Mouse (Mus musculus) liver, embryonic 16.5 days (tissue): ENCODE data around the gene Lrrc31. TPM values are rescaled to one million over a fixed set of nuclear protein-coding genes. Genes with fewer than 3 reads are reported as not detected.

Experiments used
- ATAC-seq: fragments of 200-750 bp; cut with Nextera tagmentation; 2 replicates; pipeline ENCODE4 v1.8.0; 2017; ENCODE audit warnings: low read depth, mild to moderate bottlenecking, moderate number of reproducible peaks, moderate library complexity
- H3K27ac ChIP-seq: fragments of 300-500 bp; sonication (generic); 2 replicates; pipeline ENCODE4 v1.5.1; 2014; ENCODE audit warnings: mild to moderate bottlenecking, low read length
- H3K27me3 ChIP-seq: fragments of 300-500 bp; sonication (generic); 2 replicates; pipeline ENCODE4 v1.6.1; 2014; ENCODE audit warnings: low read depth, low read length, mixed read lengths; ENCODE audit not compliant: control insufficient read depth, insufficient read depth
- H3K36me3 ChIP-seq: fragments of 300-500 bp; sonication (generic); 2 replicates; pipeline ENCODE4 v1.6.1; 2014; ENCODE audit warnings: mild to moderate bottlenecking; ENCODE audit not compliant: control insufficient read depth, insufficient read depth
- H3K4me1 ChIP-seq: fragments of 300-500 bp; sonication (generic); 2 replicates; pipeline ENCODE4 v1.6.1; 2014; ENCODE audit warnings: low read depth, low read length, mixed read lengths; ENCODE audit not compliant: control insufficient read depth
- H3K4me2 ChIP-seq: fragments of 300-500 bp; sonication (generic); 2 replicates; pipeline ENCODE4 v1.6.1; 2014; ENCODE audit warnings: low read depth, low read length, mixed read lengths
- H3K4me3 ChIP-seq: fragments of 300-500 bp; sonication (generic); 2 replicates; pipeline ENCODE4 v1.5.1; 2014; ENCODE audit warnings: low read depth, mild to moderate bottlenecking, low read length
- H3K9ac ChIP-seq: fragments of 300-500 bp; sonication (generic); 2 replicates; pipeline ENCODE4 v1.6.1; 2014; ENCODE audit warnings: low read depth, low read length
- H3K9me3 ChIP-seq: fragments of 300-500 bp; sonication (generic); replicated peaks from 2 replicates; pipeline ENCODE4 v1.6.1; 2016; ENCODE audit warnings: low read length; ENCODE audit not compliant: control insufficient read depth
- WGBS: fragments of 180-500 bp; shearing (Covaris S2); extraction: QIAGEN DNeasy Blood & Tissue Kit; methylation state at CpG from one replicate; pipeline ENCODE4 v1.1.7; 2014; ENCODE audit not compliant: insufficient replicate concordance; 5-methylcytosine and 5-hydroxymethylcytosine counted together
- polyA plus RNA-seq: library from polyadenylated mRNA; unstranded; fragments of >200 nt; fragmentation: Nextera tagmentation; extraction: Ambion mirVana; gene quantifications from 2 replicates; pipeline ENCODE4 v1.2.1, GENCODE M21; 2015

Lrrc31 gene
- polyA plus RNA-seq, 1 experiment from 2014 or later = not detected

GRCm38 (mm10) chr3:30705977-30706376 lies 6.3 kb upstream of the Lrrc31 start:
- H3K4me1 ChIP-seq = peaks cover 7% of the 10 kb centered on the region
- 50% methylated on average over 3 of the region's 3 CpGs for WGBS
- no peaks in the 10 kb centered on the region for H3K27me3 ChIP-seq
- H3K36me3 ChIP-seq = no peaks in the 10 kb centered on the region
- H3K27ac ChIP-seq = no peak overlapping the region
- no peak overlapping the region for H3K4me3 ChIP-seq
- no peaks in the 10 kb centered on the region for H3K9me3 ChIP-seq
- H3K9ac ChIP-seq = no peak overlapping the region
- no peak for ATAC-seq
- H3K4me2 ChIP-seq = no peak overlapping the region

- Histone ChIP-seq H3K9ac (no peak overlapping the region), H3K9me3 (no peaks in the 10 kb centered on the region), H3K4me3 (no peak overlapping the region), H3K36me3 (no peaks in the 10 kb centered on the region), H3K4me1 (no peaks in the 10 kb centered on the region), H3K4me2 (no peak overlapping the region), H3K27me3 (no peaks in the 10 kb centered on the region), H3K27ac (no peak overlapping the region)
- no peak for ATAC-seq
- 54% methylated on average over 4 of the region's 4 CpGs for WGBS
Observed at GRCm38 (mm10) chr3:30697891-30698290, 1.8 kb downstream of the Lrrc31 start.

GRCm38 (mm10) chr3:30696346-30696745 lies 3.3 kb downstream of the Lrrc31 start:
- ATAC-seq = no peak
- WGBS = 5% methylated on average over 2 of the region's 2 CpGs
- no peaks in the 10 kb centered on the region for H3K27me3 ChIP-seq
- no peak overlapping the region for H3K4me3 ChIP-seq
- H3K9me3 ChIP-seq = no peaks in the 10 kb centered on the region
- no peaks in the 10 kb centered on the region for H3K36me3 ChIP-seq
- H3K4me1 ChIP-seq = no peaks in the 10 kb centered on the region
- H3K9ac ChIP-seq = no peak overlapping the region
- no peak overlapping the region for H3K27ac ChIP-seq
- H3K4me2 ChIP-seq = no peak overlapping the region

- no peak overlapping the region for H3K27ac ChIP-seq
- no peak for ATAC-seq
Observed at GRCm38 (mm10) chr3:30695661-30696060, 4.0 kb downstream of the Lrrc31 start.

GRCm38 (mm10) chr3:30690976-30691375 lies 8.7 kb downstream of the Lrrc31 start:
- Histone ChIP-seq H3K9ac (no peak overlapping the region), H3K4me2 (no peak overlapping the region), H3K36me3 (no peaks in the 10 kb centered on the region), H3K4me3 (no peak overlapping the region), H3K27ac (no peak overlapping the region), H3K27me3 (no peaks in the 10 kb centered on the region), H3K9me3 (no peaks in the 10 kb centered on the region), H3K4me1 (no peaks in the 10 kb centered on the region)
- ATAC-seq = no peak
- WGBS = 38% methylated on average over 7 of the region's 7 CpGs

More at GRCm38 (mm10) chr3:30695661-30696060, 4.0 kb downstream of the Lrrc31 start:
- Histone ChIP-seq H3K4me2 (no peak overlapping the region), H3K4me1 (no peaks in the 10 kb centered on the region), H3K9me3 (no peaks in the 10 kb centered on the region), H3K9ac (no peak overlapping the region), H3K36me3 (no peaks in the 10 kb centered on the region), H3K27me3 (no peaks in the 10 kb centered on the region), H3K4me3 (no peak overlapping the region)
- WGBS = 74% methylated on average over 2 of the region's 2 CpGs

GRCm38 (mm10) chr3:30687216-30687615 lies 12.4 kb downstream of the Lrrc31 start:
- 60% methylated on average over 3 of the region's 3 CpGs for WGBS
- Histone ChIP-seq H3K4me3 (no peak overlapping the region), H3K27ac (no peak overlapping the region)

GRCm38 (mm10) chr3:30683190-30683589 lies 16.5 kb downstream of the Lrrc31 start:
- Histone ChIP-seq H3K4me3 (no peak overlapping the region), H3K9ac (no peak overlapping the region), H3K4me2 (no peak overlapping the region), H3K27me3 (no peaks in the 10 kb centered on the region), H3K9me3 (no peaks in the 10 kb centered on the region), H3K27ac (no peak overlapping the region), H3K4me1 (no peaks in the 10 kb centered on the region), H3K36me3 (no peaks in the 10 kb centered on the region)
- 9% methylated on average over 6 of the region's 6 CpGs for WGBS
- no peak for ATAC-seq

More at GRCm38 (mm10) chr3:30687216-30687615, 12.4 kb downstream of the Lrrc31 start:
- no peaks in the 10 kb centered on the region for H3K36me3 ChIP-seq
- no peak overlapping the region for H3K9ac ChIP-seq
- H3K27me3 ChIP-seq = no peaks in the 10 kb centered on the region
- H3K4me1 ChIP-seq = no peaks in the 10 kb centered on the region
- no peak for ATAC-seq
- H3K4me2 ChIP-seq = no peak overlapping the region
- no peaks in the 10 kb centered on the region for H3K9me3 ChIP-seq

- no peak overlapping the region for H3K4me2 ChIP-seq
- no peaks in the 10 kb centered on the region for H3K36me3 ChIP-seq
- WGBS = 71% methylated on average over 9 of the region's 9 CpGs
- H3K4me1 ChIP-seq = no peaks in the 10 kb centered on the region
- no peak overlapping the region for H3K27ac ChIP-seq
- H3K27me3 ChIP-seq = no peaks in the 10 kb centered on the region
- no peak overlapping the region for H3K9ac ChIP-seq
- ATAC-seq = no peak
- H3K9me3 ChIP-seq = no peaks in the 10 kb centered on the region
- no peak overlapping the region for H3K4me3 ChIP-seq
Observed at GRCm38 (mm10) chr3:30658486-30658885, 41.2 kb downstream of the Lrrc31 start.

GRCm38 (mm10) chr3:30655937-30656336 lies 43.7 kb downstream of the Lrrc31 start:
- Histone ChIP-seq H3K4me2 (no peak overlapping the region), H3K9me3 (no peaks in the 10 kb centered on the region), H3K27me3 (peaks cover 8% of the 10 kb centered on the region), H3K9ac (no peak overlapping the region), H3K4me3 (no peak overlapping the region), H3K4me1 (no peaks in the 10 kb centered on the region), H3K27ac (no peak overlapping the region), H3K36me3 (no peaks in the 10 kb centered on the region)
- ATAC-seq = no peak
- 46% methylated on average over 5 of the region's 5 CpGs for WGBS
